Mouse (Mus musculus) mesoderm, embryonic 11.5 days (tissue): ENCODE results near the gene Capn2.

Experiments
- DNase-seq: peaks from one replicate; pipeline ENCODE4 v3.0.0-alpha.2; 2012; ENCODE audit warnings: low read depth, low spot score

Capn2 gene

GRCm38 (mm10) chr1:182525601-182526000 is 8.2 kb upstream of the Capn2 start:
- DNase-seq, result no peak

GRCm38 (mm10) chr1:182523692-182524091 is 6.3 kb upstream of the Capn2 start:
- DNase-seq, result no peak

- DNase-seq, result no peak
Measured at GRCm38 (mm10) chr1:182522961-182523360, 5.6 kb upstream of the Capn2 start.

- DNase-seq, result no peak
Measured at GRCm38 (mm10) chr1:182520938-182521500, 3.6 kb upstream of the Capn2 start.

GRCm38 (mm10) chr1:182520091-182520937 is 2.9 kb upstream of the Capn2 start:
- peak; percentile 55 for DNase-seq

GRCm38 (mm10) chr1:182519341-182519740 is 1.9 kb upstream of the Capn2 start:
- DNase-seq, result no peak

- no peak for DNase-seq
Measured at GRCm38 (mm10) chr1:182518811-182519210, 1.4 kb upstream of the Capn2 start.

GRCm38 (mm10) chr1:182518143-182518680 is 804 bp upstream of the Capn2 start:
- no peak for DNase-seq

- no peak for DNase-seq
Measured at GRCm38 (mm10) chr1:182517677-182518011, 236 bp upstream of the Capn2 start.

- no peak for DNase-seq
Measured at GRCm38 (mm10) chr1:182514803-182515590, 2.4 kb downstream of the Capn2 start.

GRCm38 (mm10) chr1:182513714-182514113 is 3.7 kb downstream of the Capn2 start:
- DNase-seq, result no peak

- DNase-seq, result no peak
Measured at GRCm38 (mm10) chr1:182512901-182513410, 4.5 kb downstream of the Capn2 start.

GRCm38 (mm10) chr1:182511778-182512177 is 5.6 kb downstream of the Capn2 start:
- DNase-seq, result no peak

GRCm38 (mm10) chr1:182511073-182511472 is 6.3 kb downstream of the Capn2 start:
- DNase-seq, result no peak

GRCm38 (mm10) chr1:182509110-182509797 is 8.2 kb downstream of the Capn2 start:
- DNase-seq, result no peak

GRCm38 (mm10) chr1:182506229-182506986 is 11.0 kb downstream of the Capn2 start:
- no peak for DNase-seq

GRCm38 (mm10) chr1:182505291-182505690 is 12.1 kb downstream of the Capn2 start:
- DNase-seq, result no peak

GRCm38 (mm10) chr1:182504223-182504622 is 13.2 kb downstream of the Capn2 start:
- no peak for DNase-seq

GRCm38 (mm10) chr1:182503206-182503900 is 14.1 kb downstream of the Capn2 start:
- DNase-seq, result no peak

GRCm38 (mm10) chr1:182502491-182503050 is 14.8 kb downstream of the Capn2 start:
- no peak for DNase-seq
